Mouse (Mus musculus): Measurements from ENCODE around the gene Srebf1.

DNA sequence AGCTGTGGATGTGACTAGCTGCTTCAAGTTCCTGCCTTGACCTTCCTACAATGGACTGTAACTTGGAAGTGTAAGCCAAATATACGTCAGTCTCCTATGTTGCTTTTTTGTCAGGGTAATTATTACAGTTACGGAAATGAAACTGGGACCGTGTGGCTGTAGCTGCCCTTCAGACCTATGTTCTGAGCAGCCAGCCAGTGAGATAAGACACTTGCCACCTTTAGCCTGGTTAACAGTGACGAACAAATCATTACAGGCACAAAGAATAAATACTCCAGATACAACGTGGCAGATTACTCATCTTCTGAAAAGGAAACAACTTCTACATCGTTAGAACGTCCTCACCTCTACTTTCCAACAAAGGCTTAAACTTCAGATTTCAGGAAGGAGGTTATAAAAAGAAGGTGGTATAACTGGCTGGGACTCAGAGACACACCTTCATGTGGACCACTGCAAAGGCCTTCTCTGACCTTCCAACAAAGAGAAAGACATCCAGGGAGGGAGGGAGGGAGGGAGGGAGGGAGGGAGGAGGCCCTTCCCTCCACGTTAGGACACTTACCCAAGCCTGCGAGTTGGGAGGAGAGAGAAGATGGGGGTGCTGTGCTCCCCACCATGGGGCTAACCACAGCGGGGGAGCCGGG lies 22.2 kb upstream of the Srebf1 start:
- no peak for TF ChIP-seq CTCF (IDR thresholded peaks at IDR 0.05; ENCODE audit: control insufficient read depth, insufficient read depth, insufficient read length)
- TF ChIP-seq MYOG (IDR thresholded peaks at IDR 0.05; ENCODE audit: control insufficient read depth, extremely low read depth, insufficient read length), result no peak

All from C2C12 (cell line).